7 mouse cellular contexts compared by ENCODE assay signal in genomic region chr2:174463789-174464523, GRCm38 (mm10). TPM values are rescaled to one million over a fixed set of nuclear protein-coding genes. Genes with fewer than 3 reads are reported as not detected.
DNase-seq lines count a peak whose midpoint lies in the region; ATAC-seq lines count a peak whose summit lies in the region.

Atp5e (minus strand) TSS chr2:174464105.

- H3K9ac ChIP-seq in intestine, embryonic 15.5 days = peak within 1 kb of the TSS; percentile 84

- H3K27me3 ChIP-seq in intestine, embryonic 15.5 days (replicated peaks) = no peaks in the 10 kb centered on the region
- H3K27me3 ChIP-seq in midbrain, embryonic 10.5 days (ENCODE audit: low read depth, poor library complexity, severe bottlenecking) = no peaks in the 10 kb centered on the region

- 0 out of 2 replicates have a peak, but pooled peaks cover 5% of the 10 kb centered on the region for H3K4me1 ChIP-seq in intestine, embryonic 15.5 days (replicated peaks)
- peaks cover 17% of the 10 kb centered on the region for H3K4me1 ChIP-seq in midbrain, embryonic 10.5 days

- peaks cover 21% of the 10 kb centered on the region for H3K36me3 ChIP-seq in intestine, embryonic 15.5 days
- peaks cover 75% of the 10 kb centered on the region for H3K36me3 ChIP-seq in midbrain, embryonic 10.5 days

- peak; percentile 100 for ATAC-seq in intestine, embryonic 15.5 days

- peak; percentile 90 to 91 for DNase-seq in adrenal gland, adult 18-20 months (ENCODE audit: low spot score in 2 of 2)
- DNase-seq in embryo, embryonic 11 days = peak; percentile 95
- DNase-seq in gastrocnemius, postnatal 36 days = peak; percentile 91 to 94
- DNase-seq in left cerebral cortex, postnatal 25 days (ENCODE audit: low spot score in 2 of 2) = peak; percentile 98 to 99
- DNase-seq in midbrain, embryonic 10.5 days (ENCODE audit: low spot score) = peak; percentile 94
- DNase-seq in right cerebral cortex, postnatal 4 days = peak; percentile 91

- peak within 1 kb of the TSS; percentile 76 for H3K4me3 ChIP-seq in intestine, embryonic 15.5 days (replicated peaks)
- peak within 1 kb of the TSS; percentile 67 for H3K4me3 ChIP-seq in midbrain, embryonic 10.5 days

- intact Hi-C loops in gastrocnemius, postnatal 36 days (cut with DNase I) = loop anchor here (5.0 kb wide), 1 partner anchor 137 kb away; no protein-coding TSS in a partner anchor
- intact Hi-C loops in left cerebral cortex, postnatal 25 days (cut with DNase I) = loop anchor here (2.0 to 5.0 kb wide), 2 partner anchors 47 to 132 kb away; no protein-coding TSS in a partner anchor

- 2% methylated on average over 48 of the region's 48 CpGs for WGBS in intestine, embryonic 15.5 days
- 3% methylated on average over 48 of the region's 48 CpGs for WGBS in midbrain, embryonic 10.5 days

- H3K27ac ChIP-seq in intestine, embryonic 15.5 days = peak within 1 kb of the TSS; percentile 73
- H3K27ac ChIP-seq in midbrain, embryonic 10.5 days (replicated peaks) = peak within 1 kb of the TSS; percentile 94

- H3K9me3 ChIP-seq in intestine, embryonic 15.5 days = no peaks in the 10 kb centered on the region
- H3K9me3 ChIP-seq in midbrain, embryonic 10.5 days (replicated peaks) = no peaks in the 10 kb centered on the region

- H3K4me2 ChIP-seq in intestine, embryonic 15.5 days (replicated peaks) = peak within 1 kb of the TSS; percentile 89

RNA-seq across cellular contexts. Expression of gene Atp5e, which starts in this region (rescaled TPM):
- 100 to 1,000 TPM; 546 to 718 TPM for total RNA-seq in adrenal gland, adult 18-20 months (2021)
- total RNA-seq in gastrocnemius, postnatal 36 days (2021) = 1,000 to 10,000 TPM in 1 of 2 experiments, 100 to 1,000 TPM in 1; 994 to 1,118 TPM
- 746 and 850 TPM in 2 replicates for polyA plus RNA-seq in intestine, embryonic 15.5 days (2015; fragmentation: Nextera tagmentation; extraction: Ambion mirVana)
- 100 to 1,000 TPM; 323 to 342 TPM for total RNA-seq in left cerebral cortex, postnatal 25 days (2021)
- 569 and 605 TPM in 2 replicates for polyA plus RNA-seq in midbrain, embryonic 10.5 days (2016; fragmentation: Nextera tagmentation; extraction: Ambion mirVana)

Comparison
In these comparisons a context has a peak if more than half of its experiments do, and no peak if none do; other contexts are left out.
1. Peak in every context shown above with its lines: DNase-seq, ATAC-seq, H3K4me3 ChIP-seq and H3K27ac ChIP-seq.